Mouse (Mus musculus): ENCODE measurements around the gene Mier1. TPM values are rescaled to one million over a fixed set of nuclear protein-coding genes. Genes with fewer than 3 reads are reported as not detected.
"Not testable (repeated sequence)": the region's sequence is repeated elsewhere in the genome, so short reads cannot be mapped to it uniquely, and the experiment has no call there.

Mier1 gene
- polyA plus RNA-seq, 1 experiment from 2014 or later: 53.1 TPM

GRCm38 (mm10) chr4:103119229-103120027, 5.2 kb downstream of the Mier1 start:
- peak overlapping the region; percentile 88 for H3K4me3 ChIP-seq
- WGBS: under 1% methylated on average over 86 of the region's 111 CpGs
- ATAC-seq (ENCODE audit: low FRiP score, low read depth): peak; percentile 71
- H3K9me3 ChIP-seq: no peaks in the 10 kb centered on the region
- peaks cover 5% of the 10 kb centered on the region for H3K36me3 ChIP-seq
- peaks cover 34% of the 10 kb centered on the region for H3K4me1 ChIP-seq
- peak overlapping the region; percentile 95 for H3K27ac ChIP-seq
- no peaks in the 10 kb centered on the region for H3K27me3 ChIP-seq
- peak overlapping the region; percentile 70 for H3K4me2 ChIP-seq (replicated peaks)
- peak overlapping the region; percentile 98 for H3K9ac ChIP-seq

GRCm38 (mm10) chr4:103120028-103120384, 5.8 kb downstream of the Mier1 start:
- Histone ChIP-seq H3K27ac (peak overlapping the region; percentile 95), H3K9me3 (no peaks in the 10 kb centered on the region), H3K9ac (peak overlapping the region; percentile 98), H3K27me3 (no peaks in the 10 kb centered on the region), H3K4me2 (replicated peaks) (peak overlapping the region; percentile 70), H3K4me3 (peak overlapping the region; percentile 88), H3K4me1 (peaks cover 32% of the 10 kb centered on the region), H3K36me3 (peaks cover 5% of the 10 kb centered on the region)
- 12% methylated on average over 4 of the region's 4 CpGs for WGBS
- ATAC-seq (ENCODE audit: low FRiP score, low read depth): 0 out of 2 replicates have a peak, but pooled peaks have one; percentile 9

GRCm38 (mm10) chr4:103120395-103120794, 6.2 kb downstream of the Mier1 start:
- Histone ChIP-seq H3K4me3 (peak overlapping the region; percentile 88), H3K27ac (no peak overlapping the region), H3K9me3 (no peaks in the 10 kb centered on the region), H3K9ac (peak overlapping the region; percentile 98), H3K36me3 (peaks cover 5% of the 10 kb centered on the region), H3K4me1 (peaks cover 29% of the 10 kb centered on the region), H3K27me3 (no peaks in the 10 kb centered on the region), H3K4me2 (replicated peaks) (peak overlapping the region; percentile 70)
- no peak for ATAC-seq (ENCODE audit: low FRiP score, low read depth)
- 34% methylated on average over 3 of the region's 3 CpGs for WGBS

- H3K36me3 ChIP-seq: peaks cover 5% of the 10 kb centered on the region
- no peak overlapping the region for H3K27ac ChIP-seq
- H3K4me1 ChIP-seq: peaks cover 26% of the 10 kb centered on the region
- H3K9me3 ChIP-seq: no peaks in the 10 kb centered on the region
- 91% methylated on average over 9 of the region's 9 CpGs for WGBS
- peak overlapping the region; percentile 70 for H3K4me2 ChIP-seq (replicated peaks)
- 0 out of 2 replicates have a peak overlapping the region, but pooled peaks have one; percentile 4 for H3K9ac ChIP-seq
- no peak for ATAC-seq (ENCODE audit: low FRiP score, low read depth)
- H3K27me3 ChIP-seq: no peaks in the 10 kb centered on the region
- H3K4me3 ChIP-seq: peak overlapping the region; percentile 88
Measured at GRCm38 (mm10) chr4:103120874-103121389, 6.7 kb downstream of the Mier1 start.

GRCm38 (mm10) chr4:103123086-103123485, 8.9 kb downstream of the Mier1 start:
- Histone ChIP-seq H3K27ac (no peak overlapping the region), H3K4me2 (replicated peaks) (no peak overlapping the region; the same call in 1 of the 2 replicates), H3K4me1 (peaks cover 26% of the 10 kb centered on the region), H3K27me3 (no peaks in the 10 kb centered on the region), H3K36me3 (no peaks in the 10 kb centered on the region), H3K9me3 (no peaks in the 10 kb centered on the region), H3K9ac (no peak overlapping the region), H3K4me3 (no peak overlapping the region)
- WGBS: 69% methylated on average over 2 of the region's 2 CpGs
- no peak for ATAC-seq (ENCODE audit: low FRiP score, low read depth)

GRCm38 (mm10) chr4:103123606-103124005, 9.4 kb downstream of the Mier1 start:
- no peak overlapping the region for H3K4me3 ChIP-seq
- no peak overlapping the region for H3K4me2 ChIP-seq (replicated peaks)
- no peaks in the 10 kb centered on the region for H3K36me3 ChIP-seq
- H3K9me3 ChIP-seq: no peaks in the 10 kb centered on the region
- peaks cover 24% of the 10 kb centered on the region for H3K4me1 ChIP-seq
- no peak overlapping the region for H3K9ac ChIP-seq
- ATAC-seq (ENCODE audit: low FRiP score, low read depth): no peak
- H3K27ac ChIP-seq: no peak overlapping the region
- H3K27me3 ChIP-seq: no peaks in the 10 kb centered on the region

- H3K27me3 ChIP-seq: no peaks in the 10 kb centered on the region
- H3K9me3 ChIP-seq: no peaks in the 10 kb centered on the region
- 87% methylated on average over 4 of the region's 4 CpGs for WGBS
- ATAC-seq (ENCODE audit: low FRiP score, low read depth): no peak
- H3K9ac ChIP-seq: no peak overlapping the region
- no peak overlapping the region for H3K4me3 ChIP-seq
- peaks cover 6% of the 10 kb centered on the region for H3K36me3 ChIP-seq
- no peak overlapping the region for H3K27ac ChIP-seq
- H3K4me2 ChIP-seq (replicated peaks): no peak overlapping the region
- peaks cover 9% of the 10 kb centered on the region for H3K4me1 ChIP-seq
Measured at GRCm38 (mm10) chr4:103126533-103126932, 12.3 kb downstream of the Mier1 start.

- no peaks in the 10 kb centered on the region for H3K4me1 ChIP-seq
- no peaks in the 10 kb centered on the region for H3K9me3 ChIP-seq
- ATAC-seq (ENCODE audit: low FRiP score, low read depth): no peak
- peaks cover 39% of the 10 kb centered on the region for H3K36me3 ChIP-seq
- no peak overlapping the region for H3K27ac ChIP-seq
- no peak overlapping the region for H3K4me3 ChIP-seq
- no peaks in the 10 kb centered on the region for H3K27me3 ChIP-seq
- H3K4me2 ChIP-seq (replicated peaks): no peak overlapping the region
- 90% methylated on average over 1 of the region's 1 CpGs for WGBS
- no peak overlapping the region for H3K9ac ChIP-seq
Measured at GRCm38 (mm10) chr4:103136946-103137345, 22.8 kb downstream of the Mier1 start.

- Histone ChIP-seq H3K9ac (no peak overlapping the region), H3K4me2 (replicated peaks) (no peak overlapping the region), H3K9me3 (no peaks in the 10 kb centered on the region), H3K4me1 (no peaks in the 10 kb centered on the region), H3K36me3 (peaks cover 63% of the 10 kb centered on the region), H3K27me3 (no peaks in the 10 kb centered on the region), H3K27ac (no peak overlapping the region), H3K4me3 (no peak overlapping the region)
- no peak for ATAC-seq (ENCODE audit: low FRiP score, low read depth)
- WGBS: 48% methylated on average over 5 of the region's 5 CpGs
Measured at GRCm38 (mm10) chr4:103146339-103146738, 32.1 kb downstream of the Mier1 start.

- no peaks in the 10 kb centered on the region for H3K4me1 ChIP-seq
- no peak overlapping the region for H3K9ac ChIP-seq
- WGBS: 75% methylated on average over 5 of the region's 5 CpGs
- H3K4me2 ChIP-seq (replicated peaks): no peak overlapping the region
- no peaks in the 10 kb centered on the region for H3K27me3 ChIP-seq
- H3K9me3 ChIP-seq: no peaks in the 10 kb centered on the region
- H3K4me3 ChIP-seq: no peak overlapping the region
- H3K36me3 ChIP-seq: peaks cover 80% of the 10 kb centered on the region
- no peak overlapping the region for H3K27ac ChIP-seq
- ATAC-seq (ENCODE audit: low FRiP score, low read depth): no peak
Measured at GRCm38 (mm10) chr4:103151946-103152345, 37.8 kb downstream of the Mier1 start.

GRCm38 (mm10) chr4:103158781-103159180, 44.6 kb downstream of the Mier1 start:
- ATAC-seq (ENCODE audit: low FRiP score, low read depth): no peak
- H3K4me3 ChIP-seq: no peak overlapping the region
- no peak overlapping the region for H3K4me2 ChIP-seq (replicated peaks)
- no peak overlapping the region for H3K27ac ChIP-seq
- peaks cover 65% of the 10 kb centered on the region for H3K36me3 ChIP-seq
- H3K4me1 ChIP-seq: no peaks in the 10 kb centered on the region
- no peaks in the 10 kb centered on the region for H3K9me3 ChIP-seq
- no peak overlapping the region for H3K9ac ChIP-seq
- H3K27me3 ChIP-seq: no peaks in the 10 kb centered on the region
- WGBS: 88% methylated on average over 4 of the region's 4 CpGs

GRCm38 (mm10) chr4:103166198-103166597, 52.0 kb downstream of the Mier1 start:
- H3K4me1 ChIP-seq; H3K9me3 ChIP-seq; H3K4me3 ChIP-seq; H3K4me2 ChIP-seq (replicated peaks); H3K9ac ChIP-seq; H3K27me3 ChIP-seq; H3K27ac ChIP-seq; ATAC-seq (ENCODE audit: low FRiP score, low read depth): not testable (repeated sequence)
- 97% methylated on average over 1 of the region's 1 CpGs for WGBS
- peaks cover 45% of the 10 kb centered on the region for H3K36me3 ChIP-seq

Data from limb, embryonic 13.5 days (tissue).